Mouse (Mus musculus) kidney, adult 2 months (tissue): ENCODE data around the gene Ubash3b.

Experiments used
- CTCF ChIP-seq: fragments of 200-500 bp; conservative IDR thresholded peaks from 2 replicates; pipeline ENCODE4 v1.5.1; 2011; ENCODE audit warnings: low read depth, mild to moderate bottlenecking, control low read depth, low read length, moderate library complexity, mixed read lengths; ENCODE audit not compliant: insufficient read depth, insufficient read length
- POLR2A ChIP-seq: fragments of 200-500 bp; IDR thresholded peaks from one replicate; pipeline ENCODE4 v1.6.1; 2011; ENCODE audit warnings: low read depth, low read length, control low read depth

DNA sequence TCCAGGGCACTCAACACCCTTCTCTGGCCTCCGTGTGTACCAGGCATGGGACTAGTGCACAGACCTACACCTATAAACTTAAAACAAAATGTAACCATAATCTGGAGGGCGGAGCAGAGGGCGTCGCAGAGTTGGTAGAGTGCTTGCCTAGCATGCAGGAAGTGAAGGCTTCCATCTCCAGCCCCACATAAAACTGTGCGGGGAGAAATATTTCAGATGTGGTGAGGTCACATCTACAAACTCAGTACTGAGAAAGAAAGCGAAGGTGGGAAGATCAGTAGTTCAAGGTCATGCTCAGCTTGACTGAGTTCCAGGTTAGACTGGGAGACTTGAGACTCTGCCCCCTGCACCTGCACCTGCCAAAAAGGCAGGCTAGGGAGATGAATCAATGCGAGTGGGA lies 113.3 kb downstream of the Ubash3b start:
- TF ChIP-seq CTCF (no peak), POLR2A (no peak)
